ENCODE assay signal across 10 mouse cellular contexts in genomic region chr6:99934394-99934793, GRCm38 (mm10).
DNase-seq lines count a peak whose midpoint lies in the region; ATAC-seq and TF ChIP-seq lines count a peak whose summit lies in the region.
"Had no signal": no experiment of that assay in that cellular context is flagged by ENCODE, and none has a peak within 500 bp of the region (broad histone marks: within the 10 kb centered on the region; RNA-seq: fewer than 3 reads in every experiment).

No protein-coding gene starts in this region.

- no peak overlapping the region for H3K27ac ChIP-seq in forebrain, embryonic 14.5 days (ENCODE audit: low read depth, low read length)
- H3K27ac ChIP-seq in forebrain, embryonic 11.5 days (ENCODE audit: low read depth, low read length) = no peak overlapping the region
- no peak overlapping the region for H3K27ac ChIP-seq in MEL (ENCODE audit: control insufficient read depth, low read depth, low read length)
- peak overlapping the region; percentile 79 for H3K27ac ChIP-seq in heart, embryonic 16.5 days (ENCODE audit: low read length)
- H3K27ac ChIP-seq in lung, embryonic 14.5 days (ENCODE audit: low read depth) = no peak overlapping the region
- H3K27ac ChIP-seq: liver, embryonic 13.5 days had no signal

- no peak overlapping the region for H3K4me2 ChIP-seq in forebrain, embryonic 14.5 days (ENCODE audit: low read length)
- no peak overlapping the region for H3K4me2 ChIP-seq in forebrain, embryonic 11.5 days (ENCODE audit: low read depth, low read length, severe bottlenecking)
- H3K4me2 ChIP-seq in heart, embryonic 16.5 days (ENCODE audit: low read depth, low read length) = peak overlapping the region; percentile 25; the same call in 1 of the 2 replicates
- no peak overlapping the region for H3K4me2 ChIP-seq in lung, embryonic 14.5 days
- H3K4me2 ChIP-seq: liver, embryonic 13.5 days had no signal

- no peak overlapping the region for H3K4me3 ChIP-seq in forebrain, embryonic 14.5 days (ENCODE audit: low read depth, low read length)
- no peak overlapping the region for H3K4me3 ChIP-seq in forebrain, embryonic 11.5 days (ENCODE audit: low read depth, low read length)
- no peak overlapping the region for H3K4me3 ChIP-seq in MEL (ENCODE audit: control insufficient read depth in 1 of 2, insufficient read depth in 1 of 2, low read depth in 2 of 2, low read length in 2 of 2)
- no peak overlapping the region for H3K4me3 ChIP-seq in heart, embryonic 16.5 days (ENCODE audit: low read length)
- H3K4me3 ChIP-seq in lung, embryonic 14.5 days (ENCODE audit: low read depth, low read length) = no peak overlapping the region
- H3K4me3 ChIP-seq: liver, embryonic 13.5 days had no signal

- H3K9ac ChIP-seq in forebrain, embryonic 14.5 days (ENCODE audit: low read length) = no peak overlapping the region
- no peak overlapping the region for H3K9ac ChIP-seq in forebrain, embryonic 11.5 days (ENCODE audit: low read length)
- no peak overlapping the region for H3K9ac ChIP-seq in MEL (ENCODE audit: control insufficient read depth, low read depth, low read length, poor library complexity, severe bottlenecking)
- H3K9ac ChIP-seq in heart, embryonic 16.5 days (ENCODE audit: low read length) = peak overlapping the region; percentile 36; the same call in 1 of the 2 replicates
- no peak overlapping the region for H3K9ac ChIP-seq in lung, embryonic 14.5 days
- H3K9ac ChIP-seq: liver, embryonic 13.5 days had no signal

- DNase-seq in forebrain, embryonic 14.5 days (ENCODE audit: low spot score) = peak; percentile 50
- no peak for DNase-seq in forebrain, embryonic 11.5 days (ENCODE audit: low spot score)
- peak; percentile 10 for DNase-seq in MEL (ENCODE audit: low read depth, low spot score)
- peak; percentile 55 for DNase-seq in lung, embryonic 14.5 days
- no peak for DNase-seq in frontal cortex, adult 2 months (ENCODE audit: extremely low spot score in 1 of 2, low spot score in 1 of 2)
- no peak for DNase-seq in frontal cortex, postnatal 10 days (ENCODE audit: low spot score in 2 of 2)
- no peak for DNase-seq in layer of hippocampus, adult 9-10 months (ENCODE audit: low spot score)
- DNase-seq: liver, embryonic 13.5 days; thymus, postnatal 14 days had no signal

- TF ChIP-seq CTCF in MEL (IDR thresholded peaks at IDR 0.05 in 2 of 3, conservative IDR thresholded peaks at IDR 0.05 in 1 of 3; ENCODE audit: control insufficient read depth in 1 of 3, insufficient read depth in 1 of 3, low read depth in 2 of 3, low read length in 3 of 3, poor library complexity in 1 of 3, severe bottlenecking in 1 of 3) = no peak
- no peak for TF ChIP-seq CTCF in lung, embryonic 14.5 days (IDR thresholded peaks at IDR 0.05; ENCODE audit: low read depth)

- peaks cover 7% of the 10 kb centered on the region for H3K4me1 ChIP-seq in forebrain, embryonic 14.5 days (ENCODE audit: control insufficient read depth, insufficient read depth, low read length)
- no peaks in the 10 kb centered on the region; the same call in 1 of the 2 replicates for H3K4me1 ChIP-seq in forebrain, embryonic 11.5 days (replicated peaks; ENCODE audit: control insufficient read depth, insufficient read depth, low read length)
- H3K4me1 ChIP-seq in MEL (ENCODE audit: control insufficient read depth in 1 of 2, insufficient read depth in 2 of 2, low read length in 2 of 2) = peaks cover 0 to 12% of the 10 kb centered on the region in 2 experiments; a peak in 3 of 4 replicates
- peaks cover 47% of the 10 kb centered on the region for H3K4me1 ChIP-seq in heart, embryonic 16.5 days (ENCODE audit: control insufficient read depth, insufficient read depth, low read length)
- peaks cover 15% of the 10 kb centered on the region for H3K4me1 ChIP-seq in lung, embryonic 14.5 days (ENCODE audit: insufficient read depth)
- H3K4me1 ChIP-seq: liver, embryonic 13.5 days had no signal

- no peaks in the 10 kb centered on the region for H3K9me3 ChIP-seq in forebrain, embryonic 14.5 days (replicated peaks; ENCODE audit: control insufficient read depth, low read length)
- H3K9me3 ChIP-seq in forebrain, embryonic 11.5 days (ENCODE audit: control insufficient read depth, low read length) = no peaks in the 10 kb centered on the region
- H3K9me3 ChIP-seq in MEL (replicated peaks; ENCODE audit: insufficient read depth, low read length) = no peaks in the 10 kb centered on the region
- H3K9me3 ChIP-seq in heart, embryonic 16.5 days (replicated peaks; ENCODE audit: control insufficient read depth, low read length) = no peaks in the 10 kb centered on the region
- H3K9me3 ChIP-seq in lung, embryonic 14.5 days (ENCODE audit: low read depth, low read length) = no peaks in the 10 kb centered on the region
- H3K9me3 ChIP-seq: liver, embryonic 13.5 days had no signal

- H3K27me3 ChIP-seq in forebrain, embryonic 14.5 days (replicated peaks; ENCODE audit: control insufficient read depth, insufficient read depth, low read length) = no peaks in the 10 kb centered on the region
- H3K27me3 ChIP-seq in forebrain, embryonic 11.5 days (ENCODE audit: control insufficient read depth, insufficient read depth, low read length) = no peaks in the 10 kb centered on the region
- H3K27me3 ChIP-seq in MEL (ENCODE audit: control insufficient read depth in 1 of 2, insufficient read depth in 2 of 2, low read length in 2 of 2) = no peaks in the 10 kb centered on the region
- H3K27me3 ChIP-seq in heart, embryonic 16.5 days (ENCODE audit: control insufficient read depth, insufficient read depth, low read length) = no peaks in the 10 kb centered on the region; the same call in 1 of the 2 replicates
- no peaks in the 10 kb centered on the region for H3K27me3 ChIP-seq in lung, embryonic 14.5 days (ENCODE audit: insufficient read depth, low read length)
- H3K27me3 ChIP-seq: liver, embryonic 13.5 days had no signal

- TF ChIP-seq EP300 in MEL (IDR thresholded peaks at IDR 0.05; ENCODE audit: low read depth in 1 of 2, low read length in 2 of 2) = no peak

- no peak for TF ChIP-seq POLR2A in MEL (IDR thresholded peaks at IDR 0.05; ENCODE audit: control insufficient read depth in 1 of 2, insufficient read depth in 1 of 2, low read depth in 1 of 2, low read length in 2 of 2, poor library complexity in 1 of 2)

- H3K79me2 ChIP-seq in MEL (ENCODE audit: control insufficient read depth, insufficient read depth, low read length, poor library complexity) = no peaks in the 10 kb centered on the region

- H3K36me3 ChIP-seq in forebrain, embryonic 14.5 days (ENCODE audit: control insufficient read depth, insufficient read depth, low read length) = no peaks in the 10 kb centered on the region
- H3K36me3 ChIP-seq in forebrain, embryonic 11.5 days (ENCODE audit: control insufficient read depth, insufficient read depth, low read length) = no peaks in the 10 kb centered on the region
- no peaks in the 10 kb centered on the region for H3K36me3 ChIP-seq in MEL (ENCODE audit: control insufficient read depth in 1 of 2, insufficient read depth in 2 of 2, low read length in 2 of 2)
- H3K36me3 ChIP-seq in heart, embryonic 16.5 days (ENCODE audit: control insufficient read depth, insufficient read depth) = no peaks in the 10 kb centered on the region
- H3K36me3 ChIP-seq in lung, embryonic 14.5 days (ENCODE audit: insufficient read depth) = no peaks in the 10 kb centered on the region
- H3K36me3 ChIP-seq: liver, embryonic 13.5 days had no signal

- peak; percentile 76 for ATAC-seq in forebrain, embryonic 14.5 days
- ATAC-seq in forebrain, embryonic 11.5 days (replicated peaks; ENCODE audit: low FRiP score) = no peak
- peak; percentile 68 for ATAC-seq in heart, embryonic 16.5 days (replicated peaks; ENCODE audit: extremely low read depth, insufficient read depth, low FRiP score)
- peak; percentile 48; the same call in 1 of the 2 replicates for ATAC-seq in lung, embryonic 14.5 days (ENCODE audit: insufficient read depth)

- 71% methylated on average over 5 of the region's 5 CpGs for WGBS in forebrain, embryonic 14.5 days
- 89% methylated on average over 5 of the region's 5 CpGs for WGBS in forebrain, embryonic 11.5 days
- 26% methylated on average over 5 of the region's 5 CpGs for WGBS in heart, embryonic 16.5 days
- 34% methylated on average over 5 of the region's 5 CpGs for WGBS in lung, embryonic 14.5 days

- no peak for TF ChIP-seq RAD21 in MEL (IDR thresholded peaks at IDR 0.05; ENCODE audit: low read depth, low read length)

TF ChIP-seq in MEL, 35 proteins besides CTCF, POLR2A, EP300 and RAD21:
- TF ChIP-seq GATA1 (IDR thresholded peaks at IDR 0.05; ENCODE audit: low read depth, low read length) (0 out of 2 replicates have a peak, but pooled peaks have one; percentile 23), MAX (IDR thresholded peaks at IDR 0.05; ENCODE audit: low read length) (no peak), POLR2AphosphoS2 (IDR thresholded peaks at IDR 0.05; ENCODE audit: low read length) (no peak), USF2 (IDR thresholded peaks at IDR 0.05; ENCODE audit: borderline replicate concordance in 1 of 2, insufficient read depth in 1 of 2, low read depth in 1 of 2, low read length in 2 of 2) (no peak), CHD2 (IDR thresholded peaks at IDR 0.05; ENCODE audit: low read length) (no peak), GABPA (IDR thresholded peaks at IDR 0.05; ENCODE audit: low read depth, low read length) (no peak), KAT2A (conservative IDR thresholded peaks at IDR 0.05; ENCODE audit: low read depth, low read length) (no peak), HCFC1 (IDR thresholded peaks at IDR 0.05; ENCODE audit: low read depth, low read length) (no peak), ZC3H11A (IDR thresholded peaks at IDR 0.05; ENCODE audit: low read depth, low read length) (no peak), CHD1 (IDR thresholded peaks at IDR 0.05; ENCODE audit: low read depth, low read length) (no peak), SIN3A (IDR thresholded peaks at IDR 0.05; ENCODE audit: low read length) (no peak), NRF1 (IDR thresholded peaks at IDR 0.05; ENCODE audit: insufficient read depth, low read depth, low read length, poor library complexity, severe bottlenecking) (no peak), JUND (IDR thresholded peaks at IDR 0.05; ENCODE audit: low read depth, low read length) (no peak), TBP (IDR thresholded peaks at IDR 0.05; ENCODE audit: low read depth, low read length) (no peak), ETS1 (IDR thresholded peaks at IDR 0.05; ENCODE audit: low read depth, low read length) (peak; percentile 88), TCF12 (IDR thresholded peaks at IDR 0.05; ENCODE audit: low read depth, low read length) (no peak)

Comparison
In these comparisons a context has a peak if more than half of its experiments do, and no peak if none do; other contexts are left out.
1. DNase-seq: peak in forebrain, embryonic 14.5 days (single experiment), MEL (single experiment) and lung, embryonic 14.5 days (single experiment); none in forebrain, embryonic 11.5 days (single experiment), frontal cortex, adult 2 months (0 of 2), frontal cortex, postnatal 10 days (0 of 2) and layer of hippocampus, adult 9-10 months (single experiment).